Mouse (Mus musculus): Measurements from ENCODE around the gene Faim2. TPM values are rescaled to one million over a fixed set of nuclear protein-coding genes. Genes with fewer than 3 reads are reported as not detected.

Faim2 gene
- polyA plus RNA-seq (2015; fragmentation: Nextera tagmentation; extraction: Ambion mirVana): 0.12 and 0.22 TPM in 2 replicates

DNA sequence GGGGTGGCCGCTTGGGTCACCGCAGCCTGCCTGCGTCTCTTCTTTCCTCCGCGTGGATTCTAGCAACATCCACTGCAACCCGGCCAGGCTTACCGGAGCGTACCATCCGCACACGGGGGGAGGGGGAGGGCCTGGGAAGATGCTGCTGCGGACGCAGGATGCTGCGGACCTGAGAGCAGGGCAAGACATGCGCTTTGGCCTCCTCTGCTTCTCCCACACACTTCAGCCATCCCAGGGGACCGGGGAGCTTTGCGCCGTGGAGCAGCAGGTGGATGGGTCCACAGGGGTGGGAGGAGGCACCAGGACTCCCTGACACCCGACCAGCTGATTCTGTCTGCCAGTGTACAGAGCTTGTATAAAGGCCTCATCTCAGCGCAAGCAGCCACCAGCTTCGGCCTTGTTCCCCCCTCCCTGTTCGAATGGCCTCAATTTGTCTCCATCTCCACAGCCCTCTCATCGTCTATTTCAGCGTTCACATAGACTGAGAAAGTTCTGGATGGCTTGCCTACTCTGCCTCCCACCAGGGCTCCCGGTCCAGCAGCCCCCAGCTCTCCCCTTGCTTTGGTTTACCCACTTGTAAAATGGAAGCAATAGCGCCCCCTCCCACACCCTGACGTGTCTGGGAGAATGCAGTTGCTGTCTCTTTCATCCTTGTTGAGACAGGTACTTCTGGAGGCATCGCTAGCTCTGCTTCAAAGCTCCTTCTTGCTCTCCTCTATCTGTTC lies at the start of gene Faim2:
Gene Faim2, minus strand, starts transcription at position 537 of the 725 bp plus-strand sequence.
- H3K27ac ChIP-seq (replicated peaks): no peak within 1 kb of the TSS
- no peak for ATAC-seq (ENCODE audit: extremely low read depth, insufficient number of reproducible peaks, low FRiP score, low TSS enrichment)
- peaks cover 100% of the 10 kb centered on the region for H3K27me3 ChIP-seq (replicated peaks)
- H3K4me2 ChIP-seq: no peak within 1 kb of the TSS
- no peaks in the 10 kb centered on the region for H3K9me3 ChIP-seq
- no peaks in the 10 kb centered on the region for H3K4me1 ChIP-seq
- no peak within 1 kb of the TSS for H3K4me3 ChIP-seq
- no peak within 1 kb of the TSS for H3K9ac ChIP-seq
- no peaks in the 10 kb centered on the region for H3K36me3 ChIP-seq
- WGBS: 27% methylated on average over 26 of the region's 27 CpGs

DNA sequence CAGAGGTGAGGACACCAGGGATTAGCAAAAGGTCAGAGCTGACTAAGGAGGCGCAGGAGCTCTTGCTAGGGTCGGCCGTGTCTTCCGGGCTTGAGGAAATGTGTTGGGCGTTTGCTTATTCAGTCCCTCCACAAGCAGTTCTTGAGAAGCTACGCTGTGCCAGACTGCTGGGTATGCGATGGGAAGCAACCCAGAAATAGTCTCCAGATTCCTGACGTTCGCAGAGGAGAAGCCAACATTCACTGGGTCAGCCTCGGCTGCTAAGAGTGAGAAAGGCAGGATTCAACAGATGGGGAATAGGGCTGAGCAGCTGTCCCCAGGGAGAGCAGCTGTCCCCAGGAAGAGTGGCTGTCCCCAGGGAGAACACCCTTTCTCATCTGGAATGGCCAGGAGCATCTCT lies 41.2 kb upstream of the Faim2 start:
- Histone ChIP-seq H3K36me3 (no peaks in the 10 kb centered on the region), H3K9ac (no peak overlapping the region), H3K4me1 (no peaks in the 10 kb centered on the region), H3K4me2 (no peak overlapping the region), H3K27me3 (replicated peaks) (peaks cover 71% of the 10 kb centered on the region), H3K9me3 (no peaks in the 10 kb centered on the region), H3K4me3 (no peak overlapping the region), H3K27ac (replicated peaks) (no peak overlapping the region)
- no peak for ATAC-seq (ENCODE audit: extremely low read depth, insufficient number of reproducible peaks, low FRiP score, low TSS enrichment)
- 67% methylated on average over 10 of the region's 10 CpGs for WGBS

DNA sequence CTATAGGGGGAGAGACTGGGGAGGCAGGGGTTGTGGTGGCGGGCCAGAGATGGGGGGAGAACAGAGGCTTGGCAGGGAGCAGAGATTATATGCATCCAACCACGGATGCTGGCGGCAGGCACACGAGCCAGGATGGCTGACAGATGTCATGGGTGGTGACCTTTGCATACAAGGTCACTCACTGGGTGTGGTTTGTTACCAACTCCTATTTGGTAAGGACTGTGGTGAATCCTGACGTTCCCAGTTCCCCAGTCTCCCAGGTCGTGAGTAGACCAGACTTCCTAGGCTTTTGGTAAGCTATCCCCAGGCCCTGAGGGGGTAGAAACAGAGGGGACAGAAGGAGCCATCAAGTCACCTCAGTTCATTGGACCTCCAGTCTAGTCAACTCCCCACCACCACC lies 40.7 kb upstream of the Faim2 start:
- no peaks in the 10 kb centered on the region for H3K4me1 ChIP-seq
- WGBS: 58% methylated on average over 6 of the region's 6 CpGs
- ATAC-seq (ENCODE audit: extremely low read depth, insufficient number of reproducible peaks, low FRiP score, low TSS enrichment): no peak

DNA sequence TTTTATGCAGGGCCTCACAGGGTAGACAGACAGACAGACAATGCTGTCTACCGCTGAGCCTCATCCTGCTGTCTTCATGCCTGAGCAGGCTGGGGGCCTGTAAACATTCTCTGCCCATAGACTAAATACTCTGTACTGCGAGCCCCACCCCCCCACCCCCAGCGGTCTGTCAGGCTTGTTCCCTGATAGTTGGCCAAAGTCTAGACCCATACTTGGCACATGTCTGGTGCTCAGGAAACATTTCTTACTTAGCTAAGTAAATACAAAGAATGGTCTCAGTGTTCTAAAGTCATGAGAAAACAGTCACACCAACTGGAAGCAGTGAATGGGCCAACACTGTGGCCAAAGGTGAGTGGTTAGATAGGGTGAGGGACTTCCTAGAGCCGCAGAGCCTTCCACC lies 39.4 kb upstream of the Faim2 start:
- Histone ChIP-seq H3K27me3 (replicated peaks) (peaks cover 71% of the 10 kb centered on the region), H3K9ac (no peak overlapping the region), H3K4me2 (no peak overlapping the region), H3K36me3 (no peaks in the 10 kb centered on the region), H3K9me3 (no peaks in the 10 kb centered on the region), H3K27ac (replicated peaks) (no peak overlapping the region), H3K4me1 (no peaks in the 10 kb centered on the region), H3K4me3 (no peak overlapping the region)
- WGBS: 68% methylated on average over 4 of the region's 4 CpGs
- ATAC-seq (ENCODE audit: extremely low read depth, insufficient number of reproducible peaks, low FRiP score, low TSS enrichment): no peak

More for the DNA sequence above, 40.7 kb upstream of the Faim2 start:
- Histone ChIP-seq H3K27me3 (replicated peaks) (peaks cover 70% of the 10 kb centered on the region), H3K27ac (replicated peaks) (no peak overlapping the region), H3K4me2 (no peak overlapping the region), H3K4me3 (no peak overlapping the region), H3K36me3 (no peaks in the 10 kb centered on the region), H3K9ac (no peak overlapping the region), H3K9me3 (no peaks in the 10 kb centered on the region)

DNA sequence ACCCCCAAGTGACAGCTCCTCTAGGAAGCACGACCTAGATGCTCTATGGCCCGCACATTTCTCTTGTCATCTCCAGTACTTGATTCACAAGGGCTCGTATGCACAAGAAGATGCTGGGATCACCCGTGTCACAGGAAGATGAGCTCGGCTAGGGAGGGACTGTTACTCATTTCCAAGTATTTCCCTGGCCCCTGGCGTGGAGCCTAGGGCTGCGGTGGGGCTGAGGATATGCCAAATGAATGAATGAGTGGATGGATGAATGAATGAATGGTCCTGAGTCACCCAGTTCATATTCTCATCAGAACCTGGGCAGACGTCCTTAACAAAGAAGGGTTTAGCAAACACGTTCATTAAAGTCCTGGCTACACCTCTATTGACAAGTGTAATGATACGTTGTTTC lies 32.3 kb upstream of the Faim2 start:
- ATAC-seq (ENCODE audit: extremely low read depth, insufficient number of reproducible peaks, low FRiP score, low TSS enrichment): no peak
- Histone ChIP-seq H3K27ac (replicated peaks) (no peak overlapping the region), H3K4me3 (no peak overlapping the region), H3K4me1 (no peaks in the 10 kb centered on the region), H3K9ac (no peak overlapping the region), H3K9me3 (no peaks in the 10 kb centered on the region), H3K27me3 (replicated peaks) (peaks cover 67% of the 10 kb centered on the region), H3K36me3 (no peaks in the 10 kb centered on the region), H3K4me2 (no peak overlapping the region)
- WGBS: 72% methylated on average over 10 of the region's 10 CpGs

DNA sequence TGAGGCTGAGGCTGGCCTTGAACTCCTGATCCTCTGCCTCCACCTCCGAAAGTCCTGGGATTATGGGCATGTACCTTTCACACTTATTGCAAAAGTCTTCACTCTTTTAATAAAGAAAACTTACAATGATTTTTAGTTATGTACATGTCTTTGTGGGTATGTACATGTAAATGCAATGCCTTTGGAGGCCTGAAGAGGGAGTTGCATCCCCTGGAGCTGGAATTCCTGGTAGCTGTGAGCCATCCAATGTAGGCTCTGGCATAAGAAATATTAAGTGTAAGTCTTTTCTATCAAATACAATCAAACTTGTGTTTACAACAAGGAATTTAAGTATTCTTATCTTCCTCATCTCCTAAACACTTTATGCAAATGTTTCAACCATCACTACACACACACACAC lies 31.0 kb upstream of the Faim2 start:
- H3K36me3 ChIP-seq: no peaks in the 10 kb centered on the region
- WGBS: 74% methylated on average over 1 of the region's 1 CpGs
- no peak overlapping the region for H3K9ac ChIP-seq
- H3K9me3 ChIP-seq: no peaks in the 10 kb centered on the region
- ATAC-seq (ENCODE audit: extremely low read depth, insufficient number of reproducible peaks, low FRiP score, low TSS enrichment): no peak
- H3K27ac ChIP-seq (replicated peaks): no peak overlapping the region
- H3K27me3 ChIP-seq (replicated peaks): peaks cover 63% of the 10 kb centered on the region
- no peaks in the 10 kb centered on the region for H3K4me1 ChIP-seq
- no peak overlapping the region for H3K4me3 ChIP-seq
- H3K4me2 ChIP-seq: no peak overlapping the region

DNA sequence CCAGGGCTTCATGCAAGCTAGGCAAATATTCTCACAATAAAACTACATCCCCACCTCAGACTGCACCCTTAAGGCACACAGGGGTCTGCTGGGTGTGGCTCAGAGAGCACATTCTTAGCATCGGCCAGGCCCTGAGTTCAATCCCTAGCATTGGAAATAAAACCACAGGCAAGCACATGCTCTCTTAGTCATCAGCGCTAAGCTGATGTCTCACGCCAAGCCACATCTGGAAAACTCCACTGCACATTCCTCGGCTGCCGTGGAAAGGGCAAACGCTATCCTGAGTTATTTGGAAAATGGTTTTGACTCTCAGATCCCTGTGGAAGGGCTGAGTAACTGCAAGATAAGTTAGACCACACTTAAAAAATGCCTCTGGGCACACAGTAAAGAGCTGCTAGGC lies 25.8 kb upstream of the Faim2 start:
- no peaks in the 10 kb centered on the region for H3K9me3 ChIP-seq
- no peaks in the 10 kb centered on the region for H3K4me1 ChIP-seq
- ATAC-seq (ENCODE audit: extremely low read depth, insufficient number of reproducible peaks, low FRiP score, low TSS enrichment): no peak
- no peak overlapping the region for H3K27ac ChIP-seq (replicated peaks)
- H3K27me3 ChIP-seq (replicated peaks): peaks cover 45% of the 10 kb centered on the region
- WGBS: 41% methylated on average over 6 of the region's 6 CpGs
- H3K9ac ChIP-seq: no peak overlapping the region
- H3K4me3 ChIP-seq: no peak overlapping the region
- no peaks in the 10 kb centered on the region for H3K36me3 ChIP-seq
- no peak overlapping the region for H3K4me2 ChIP-seq

DNA sequence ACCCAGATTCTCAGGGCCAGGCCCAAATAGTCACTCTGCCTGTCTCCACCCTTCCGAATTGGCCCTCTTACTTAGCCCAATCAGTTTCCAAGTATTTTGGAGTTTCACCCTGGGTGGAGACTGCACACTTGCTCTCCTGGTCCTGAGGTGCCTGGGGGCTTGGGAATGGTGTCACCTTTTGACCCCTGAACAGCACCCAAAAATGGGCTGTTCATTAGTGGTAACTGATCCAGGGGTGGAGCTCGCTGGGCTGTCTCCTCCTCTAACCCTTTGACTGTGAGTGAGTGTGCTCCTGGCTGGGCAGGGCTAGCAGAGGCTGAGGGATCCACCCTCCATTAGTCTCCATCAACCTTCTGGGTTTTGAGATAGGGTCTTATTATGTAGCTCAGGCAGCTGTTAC lies 21.9 kb upstream of the Faim2 start:
- no peak overlapping the region for H3K4me3 ChIP-seq
- no peaks in the 10 kb centered on the region for H3K9me3 ChIP-seq
- H3K27me3 ChIP-seq (replicated peaks): peaks cover 63% of the 10 kb centered on the region
- H3K36me3 ChIP-seq: no peaks in the 10 kb centered on the region
- H3K27ac ChIP-seq (replicated peaks): no peak overlapping the region
- no peak overlapping the region for H3K9ac ChIP-seq
- ATAC-seq (ENCODE audit: extremely low read depth, insufficient number of reproducible peaks, low FRiP score, low TSS enrichment): no peak
- no peak overlapping the region for H3K4me2 ChIP-seq
- no peaks in the 10 kb centered on the region for H3K4me1 ChIP-seq
- 54% methylated on average over 2 of the region's 2 CpGs for WGBS

DNA sequence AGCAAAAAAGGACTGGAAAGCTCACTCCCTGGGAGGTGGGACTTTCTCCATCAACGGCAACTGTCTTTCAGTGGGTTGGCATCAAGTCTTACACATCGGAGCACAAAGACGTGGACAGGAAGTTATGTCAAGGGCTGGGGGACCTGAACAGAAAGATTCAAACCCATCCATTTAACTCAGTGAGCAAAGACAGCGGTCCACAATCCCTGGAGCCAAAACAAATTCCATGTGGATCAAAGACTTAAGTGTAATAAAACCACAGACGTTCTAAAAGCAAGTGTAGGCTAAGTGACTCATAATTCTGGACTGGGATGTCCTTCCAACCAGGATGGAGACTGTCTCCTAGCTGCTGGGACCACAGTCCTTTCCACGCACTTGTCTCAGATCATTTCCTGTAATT lies 19.8 kb upstream of the Faim2 start:
- Histone ChIP-seq H3K9me3 (no peaks in the 10 kb centered on the region), H3K4me3 (no peak overlapping the region), H3K4me1 (no peaks in the 10 kb centered on the region), H3K27me3 (replicated peaks) (peaks cover 73% of the 10 kb centered on the region), H3K4me2 (no peak overlapping the region), H3K9ac (no peak overlapping the region), H3K27ac (replicated peaks) (no peak overlapping the region), H3K36me3 (no peaks in the 10 kb centered on the region)
- ATAC-seq (ENCODE audit: extremely low read depth, insufficient number of reproducible peaks, low FRiP score, low TSS enrichment): no peak
- 70% methylated on average over 6 of the region's 6 CpGs for WGBS

DNA sequence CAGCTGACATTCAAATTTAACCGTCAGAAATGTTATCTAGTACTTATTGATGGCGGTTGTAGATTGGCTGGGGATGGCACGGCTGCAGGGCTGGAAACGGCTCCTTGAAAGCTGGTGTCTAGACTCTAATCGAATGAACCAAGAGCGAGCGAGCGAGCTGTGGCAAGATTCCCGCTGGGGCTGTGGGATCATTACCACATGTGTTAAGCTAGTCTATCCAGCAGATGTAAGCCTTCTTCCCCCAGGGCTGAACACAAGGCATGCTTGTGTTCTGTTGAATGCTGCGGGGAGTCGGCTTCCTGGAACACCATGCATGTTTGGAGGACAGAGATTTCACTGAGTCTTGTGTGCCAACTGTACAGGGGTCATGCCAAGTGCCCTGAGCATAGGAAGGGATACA lies 18.6 kb upstream of the Faim2 start:
- 0 out of 2 replicates have a peak overlapping the region, but pooled peaks have one; percentile 15 for H3K27ac ChIP-seq (replicated peaks)
- H3K9me3 ChIP-seq: no peaks in the 10 kb centered on the region
- no peak overlapping the region for H3K4me3 ChIP-seq
- no peak overlapping the region for H3K9ac ChIP-seq
- H3K36me3 ChIP-seq: no peaks in the 10 kb centered on the region
- peaks cover 84% of the 10 kb centered on the region for H3K27me3 ChIP-seq (replicated peaks)
- WGBS: 71% methylated on average over 11 of the region's 11 CpGs
- no peaks in the 10 kb centered on the region for H3K4me1 ChIP-seq
- ATAC-seq (ENCODE audit: extremely low read depth, insufficient number of reproducible peaks, low FRiP score, low TSS enrichment): no peak
- H3K4me2 ChIP-seq: no peak overlapping the region

DNA sequence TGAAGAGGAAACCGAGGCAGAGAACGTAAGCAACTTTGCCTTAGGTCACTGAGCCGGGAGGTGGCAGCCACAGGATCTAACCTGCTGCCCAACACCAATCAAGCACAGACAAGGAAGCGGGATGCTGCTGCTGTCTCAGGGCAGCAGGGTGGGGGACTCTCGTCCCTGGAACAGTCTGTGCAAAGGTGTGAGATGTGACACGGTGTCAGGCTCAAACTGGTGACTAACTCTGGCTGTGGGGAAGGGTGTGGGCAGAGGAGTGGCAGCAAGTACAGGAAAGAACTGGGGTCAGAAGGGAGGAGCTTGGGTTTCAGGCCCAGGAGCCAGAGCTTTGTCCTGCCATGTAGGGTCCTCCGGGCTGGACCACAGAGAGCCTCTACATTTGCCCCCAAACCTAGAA lies 16.1 kb upstream of the Faim2 start:
- Histone ChIP-seq H3K9ac (no peak overlapping the region), H3K36me3 (no peaks in the 10 kb centered on the region), H3K27ac (replicated peaks) (no peak overlapping the region), H3K9me3 (no peaks in the 10 kb centered on the region), H3K4me2 (no peak overlapping the region), H3K4me1 (no peaks in the 10 kb centered on the region), H3K4me3 (no peak overlapping the region), H3K27me3 (replicated peaks) (peaks cover 92% of the 10 kb centered on the region)
- ATAC-seq (ENCODE audit: extremely low read depth, insufficient number of reproducible peaks, low FRiP score, low TSS enrichment): no peak
- WGBS: 43% methylated on average over 7 of the region's 7 CpGs

DNA sequence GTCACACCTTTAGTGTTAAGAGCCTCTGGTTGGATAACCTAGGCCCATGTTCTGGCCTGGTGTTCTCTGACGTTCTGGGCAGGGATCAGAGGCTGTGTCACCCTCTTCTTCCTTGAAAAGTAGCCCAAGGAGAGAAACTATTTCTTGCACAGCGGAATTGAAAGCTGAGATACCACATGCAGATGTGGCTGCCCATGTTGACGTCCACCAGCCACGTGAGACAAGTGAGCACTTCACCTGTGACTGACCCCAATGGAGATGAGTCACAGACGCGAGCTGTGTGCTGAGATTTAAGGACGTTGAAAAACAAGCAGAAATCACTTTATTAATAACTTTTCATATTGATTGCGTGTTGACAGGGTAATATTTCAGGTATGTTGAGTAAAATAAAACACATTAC lies 11.9 kb upstream of the Faim2 start:
- no peak overlapping the region for H3K27ac ChIP-seq (replicated peaks)
- no peak overlapping the region for H3K4me3 ChIP-seq
- H3K27me3 ChIP-seq (replicated peaks): peaks cover 99% of the 10 kb centered on the region
- no peaks in the 10 kb centered on the region for H3K9me3 ChIP-seq
- H3K36me3 ChIP-seq: no peaks in the 10 kb centered on the region
- no peak for ATAC-seq (ENCODE audit: extremely low read depth, insufficient number of reproducible peaks, low FRiP score, low TSS enrichment)
- WGBS: 60% methylated on average over 8 of the region's 8 CpGs
- H3K4me2 ChIP-seq: no peak overlapping the region
- H3K4me1 ChIP-seq: peaks cover 4% of the 10 kb centered on the region; the same call in 1 of the 2 replicates
- no peak overlapping the region for H3K9ac ChIP-seq

Data from heart, embryonic 13.5 days (tissue).